In genomic region chr4:107597898-107598580, GRCm38 (mm10) we compare ENCODE assay signal across 8 mouse cellular contexts.
DNase-seq lines count a peak whose midpoint lies in the region; ATAC-seq and TF ChIP-seq lines count a peak whose summit lies in the region.

No protein-coding gene starts in this region.

- intact Hi-C loops in left cerebral cortex, adult 2 months (cut with DNase I): no loop called here

- DNase-seq in heart, adult 18-20 months: no peak
- DNase-seq in midbrain, embryonic 10.5 days (ENCODE audit: low spot score): peak; percentile 37
- no peak for DNase-seq in midbrain, postnatal 0 days (ENCODE audit: low spot score)
- no peak for DNase-seq in left cerebral cortex, adult 2 months (ENCODE audit: extremely low spot score in 1 of 2, low spot score in 2 of 2)
- no peak for DNase-seq in gastrocnemius, postnatal 10 days

- WGBS in heart, embryonic 11.5 days (ENCODE audit: insufficient replicate concordance): 11% methylated on average over 10 of the region's 10 CpGs
- WGBS in midbrain, embryonic 10.5 days: 13% methylated on average over 10 of the region's 10 CpGs
- WGBS in midbrain, postnatal 0 days: 15% methylated on average over 10 of the region's 10 CpGs
- 21% methylated on average over 10 of the region's 10 CpGs for WGBS in hindbrain, embryonic 15.5 days
- WGBS in neural tube, embryonic 14.5 days: 16% methylated on average over 10 of the region's 10 CpGs

- peak overlapping the region; percentile 63 for H3K27ac ChIP-seq in heart, embryonic 11.5 days (ENCODE audit: low read depth, low read length)
- H3K27ac ChIP-seq in midbrain, embryonic 10.5 days (replicated peaks): peak overlapping the region; percentile 79
- H3K27ac ChIP-seq in midbrain, postnatal 0 days (ENCODE audit: low read depth, low read length): no peak overlapping the region
- no peak overlapping the region for H3K27ac ChIP-seq in hindbrain, embryonic 15.5 days (replicated peaks)
- no peak overlapping the region for H3K27ac ChIP-seq in neural tube, embryonic 14.5 days (ENCODE audit: low read depth, low read length)
- no peak overlapping the region for H3K27ac ChIP-seq in left cerebral cortex, adult 2 months

- no peak for ATAC-seq in heart, embryonic 11.5 days (replicated peaks; ENCODE audit: insufficient number of reproducible peaks, low FRiP score, low TSS enrichment)
- no peak for ATAC-seq in midbrain, postnatal 0 days (ENCODE audit: low FRiP score)
- 0 out of 2 replicates have a peak, but pooled peaks have one; percentile 12 for ATAC-seq in hindbrain, embryonic 15.5 days (ENCODE audit: low FRiP score, low read depth)
- ATAC-seq in neural tube, embryonic 14.5 days (ENCODE audit: low read depth): peak; percentile 30; the same call in 1 of the 2 replicates

- H3K27me3 ChIP-seq in heart, embryonic 11.5 days (ENCODE audit: control insufficient read depth, insufficient read depth, low read length): 0 out of 2 replicates have a peak, but pooled peaks cover under 1% of the 10 kb centered on the region
- H3K27me3 ChIP-seq in midbrain, embryonic 10.5 days (ENCODE audit: low read depth, poor library complexity, severe bottlenecking): peaks cover 8% of the 10 kb centered on the region; the same call in 1 of the 2 replicates
- H3K27me3 ChIP-seq in midbrain, postnatal 0 days (ENCODE audit: insufficient read depth, low read length): no peaks in the 10 kb centered on the region
- H3K27me3 ChIP-seq in hindbrain, embryonic 15.5 days: no peaks in the 10 kb centered on the region
- no peaks in the 10 kb centered on the region for H3K27me3 ChIP-seq in neural tube, embryonic 14.5 days (ENCODE audit: control insufficient read depth, insufficient read depth, low read length)

- no peaks in the 10 kb centered on the region for H3K36me3 ChIP-seq in heart, embryonic 11.5 days (ENCODE audit: control insufficient read depth, insufficient read depth, low read length)
- H3K36me3 ChIP-seq in midbrain, embryonic 10.5 days: no peaks in the 10 kb centered on the region
- no peaks in the 10 kb centered on the region for H3K36me3 ChIP-seq in midbrain, postnatal 0 days (ENCODE audit: insufficient read depth, low read length)
- no peaks in the 10 kb centered on the region for H3K36me3 ChIP-seq in hindbrain, embryonic 15.5 days
- no peaks in the 10 kb centered on the region for H3K36me3 ChIP-seq in neural tube, embryonic 14.5 days (ENCODE audit: control insufficient read depth, insufficient read depth, low read length)

- H3K4me1 ChIP-seq in heart, embryonic 11.5 days (ENCODE audit: control insufficient read depth, insufficient read depth, low read length): peaks cover 20% of the 10 kb centered on the region
- peaks cover 33% of the 10 kb centered on the region for H3K4me1 ChIP-seq in midbrain, embryonic 10.5 days
- peaks cover 9% of the 10 kb centered on the region; the same call in 1 of the 2 replicates for H3K4me1 ChIP-seq in midbrain, postnatal 0 days (ENCODE audit: insufficient read depth, low read length)
- peaks cover 10% of the 10 kb centered on the region for H3K4me1 ChIP-seq in hindbrain, embryonic 15.5 days (replicated peaks)
- peaks cover 9% of the 10 kb centered on the region for H3K4me1 ChIP-seq in neural tube, embryonic 14.5 days (ENCODE audit: control insufficient read depth, insufficient read depth, low read length)

- H3K4me2 ChIP-seq in heart, embryonic 11.5 days: peak overlapping the region; percentile 42
- H3K4me2 ChIP-seq in midbrain, postnatal 0 days (ENCODE audit: low read depth, low read length, poor library complexity, severe bottlenecking): no peak overlapping the region
- no peak overlapping the region for H3K4me2 ChIP-seq in hindbrain, embryonic 15.5 days
- no peak overlapping the region for H3K4me2 ChIP-seq in neural tube, embryonic 14.5 days (ENCODE audit: low read depth, low read length)

- no peaks in the 10 kb centered on the region for H3K9me3 ChIP-seq in heart, embryonic 11.5 days (replicated peaks; ENCODE audit: control insufficient read depth, low read length)
- no peaks in the 10 kb centered on the region for H3K9me3 ChIP-seq in midbrain, embryonic 10.5 days (replicated peaks)
- no peaks in the 10 kb centered on the region for H3K9me3 ChIP-seq in midbrain, postnatal 0 days (ENCODE audit: low read length)
- H3K9me3 ChIP-seq in hindbrain, embryonic 15.5 days: no peaks in the 10 kb centered on the region
- no peaks in the 10 kb centered on the region for H3K9me3 ChIP-seq in neural tube, embryonic 14.5 days (ENCODE audit: control insufficient read depth, low read length)

- no peak overlapping the region for H3K4me3 ChIP-seq in heart, embryonic 11.5 days (ENCODE audit: low read depth, low read length)
- H3K4me3 ChIP-seq in midbrain, embryonic 10.5 days: 0 out of 2 replicates have a peak overlapping the region, but pooled peaks have one; percentile 4
- no peak overlapping the region for H3K4me3 ChIP-seq in midbrain, postnatal 0 days (ENCODE audit: low read depth, low read length)
- H3K4me3 ChIP-seq in hindbrain, embryonic 15.5 days: no peak overlapping the region
- H3K4me3 ChIP-seq in neural tube, embryonic 14.5 days (ENCODE audit: low read depth, low read length): no peak overlapping the region
- H3K4me3 ChIP-seq in left cerebral cortex, adult 2 months: no peak overlapping the region

- peak overlapping the region; percentile 49; the same call in 1 of the 2 replicates for H3K9ac ChIP-seq in heart, embryonic 11.5 days (ENCODE audit: low read depth, low read length)
- H3K9ac ChIP-seq in midbrain, postnatal 0 days (replicated peaks; ENCODE audit: low read length, poor library complexity, severe bottlenecking): no peak overlapping the region
- H3K9ac ChIP-seq in hindbrain, embryonic 15.5 days: no peak overlapping the region
- H3K9ac ChIP-seq in neural tube, embryonic 14.5 days (replicated peaks; ENCODE audit: low read depth, low read length): no peak overlapping the region

- TF ChIP-seq CTCF in midbrain, postnatal 0 days (IDR thresholded peaks at IDR 0.05): no peak
- TF ChIP-seq CTCF in left cerebral cortex, adult 2 months (IDR thresholded peaks at IDR 0.05): no peak

Comparison
In these comparisons a context has a peak if more than half of its experiments do, and no peak if none do; other contexts are left out.
1. H3K27ac ChIP-seq: peak in heart, embryonic 11.5 days (single experiment) and midbrain, embryonic 10.5 days (single experiment); none in midbrain, postnatal 0 days (single experiment), hindbrain, embryonic 15.5 days (single experiment), neural tube, embryonic 14.5 days (single experiment) and left cerebral cortex, adult 2 months (single experiment).
2. ATAC-seq: peak in hindbrain, embryonic 15.5 days (single experiment) and neural tube, embryonic 14.5 days (single experiment); none in heart, embryonic 11.5 days (single experiment) and midbrain, postnatal 0 days (single experiment).